Mouse (Mus musculus): ENCODE data around the gene Ptpn7. TPM values are rescaled to one million over a fixed set of nuclear protein-coding genes. Genes with fewer than 3 reads are reported as not detected.

The Ptpn7 gene
- polyA plus RNA-seq, 2 experiments: 9.4 to 12.4 TPM

- Histone ChIP-seq H3K36me3 (replicated peaks; ENCODE audit: control insufficient read depth, insufficient read depth, low read depth) (no peaks in the 10 kb centered on the region), H3K27me3 (ENCODE audit: control insufficient read depth, insufficient read depth, low read length) (peaks cover 15% of the 10 kb centered on the region), H3K27ac (no peak overlapping the region), H3K4me1 (replicated peaks; ENCODE audit: control insufficient read depth in 2 of 2, insufficient read depth in 2 of 2, low read length in 1 of 2) (no peaks in the 10 kb centered on the region), H3K4me2 (ENCODE audit: low read depth) (no peak overlapping the region), H3K9ac (replicated peaks) (no peak overlapping the region), H3K4me3 (ENCODE audit: insufficient read depth in 1 of 2, low read depth in 2 of 2, low read length in 2 of 2) (no peak overlapping the region), H3K9me3 (ENCODE audit: control insufficient read depth, low read length) (no peaks in the 10 kb centered on the region)
- TF ChIP-seq CTCF (IDR thresholded peaks at IDR 0.05; ENCODE audit: low read depth): no peak
- TF ChIP-seq EP300 (IDR thresholded peaks at IDR 0.05; ENCODE audit: low read depth): no peak
- WGBS (ENCODE audit: insufficient replicate concordance): 60% methylated on average over 10 of the region's 10 CpGs
- ATAC-seq (ENCODE audit: insufficient read depth): no peak
- DNase-seq (ENCODE audit: low read depth in 3 of 3, low spot score in 3 of 3): no peak
These were observed 42.9 kb upstream of the Ptpn7 start for GRCm38 (mm10) chr1:135089626-135090025.

- no peak overlapping the region for H3K27ac ChIP-seq
- no peaks in the 10 kb centered on the region for H3K9me3 ChIP-seq (ENCODE audit: control insufficient read depth, low read length)
- no peak overlapping the region for H3K4me3 ChIP-seq (ENCODE audit: insufficient read depth in 1 of 2, low read depth in 2 of 2, low read length in 2 of 2)
- 22% methylated on average over 3 of the region's 3 CpGs for WGBS (ENCODE audit: insufficient replicate concordance)
- peaks cover 3% of the 10 kb centered on the region for H3K27me3 ChIP-seq (ENCODE audit: control insufficient read depth, insufficient read depth, low read length)
- H3K4me1 ChIP-seq (replicated peaks; ENCODE audit: control insufficient read depth in 2 of 2, insufficient read depth in 2 of 2, low read length in 1 of 2): 0 out of 4 replicates have a peak, but pooled peaks cover 0 to 2% of the 10 kb centered on the region in 2 experiments
- no peak for ATAC-seq (ENCODE audit: insufficient read depth)
- no peak for DNase-seq (ENCODE audit: low read depth in 3 of 3, low spot score in 3 of 3)
- TF ChIP-seq EP300 (IDR thresholded peaks at IDR 0.05; ENCODE audit: low read depth) (no peak), CTCF (IDR thresholded peaks at IDR 0.05; ENCODE audit: low read depth) (no peak)
- no peak overlapping the region for H3K9ac ChIP-seq (replicated peaks)
- no peak overlapping the region for H3K4me2 ChIP-seq (ENCODE audit: low read depth)
- no peaks in the 10 kb centered on the region for H3K36me3 ChIP-seq (replicated peaks; ENCODE audit: control insufficient read depth, insufficient read depth, low read depth)
These were observed 41.6 kb upstream of the Ptpn7 start for GRCm38 (mm10) chr1:135090914-135091313.

GRCm38 (mm10) chr1:135094723-135095122 is 37.8 kb upstream of the Ptpn7 start:
- H3K4me3 ChIP-seq (ENCODE audit: insufficient read depth in 1 of 2, low read depth in 2 of 2, low read length in 2 of 2): no peak overlapping the region
- no peak overlapping the region for H3K27ac ChIP-seq
- no peaks in the 10 kb centered on the region for H3K9me3 ChIP-seq (ENCODE audit: control insufficient read depth, low read length)
- H3K36me3 ChIP-seq (replicated peaks; ENCODE audit: control insufficient read depth, insufficient read depth, low read depth): no peaks in the 10 kb centered on the region
- H3K27me3 ChIP-seq (ENCODE audit: control insufficient read depth, insufficient read depth, low read length): no peaks in the 10 kb centered on the region
- WGBS (ENCODE audit: insufficient replicate concordance): 39% methylated on average over 7 of the region's 7 CpGs
- no peak overlapping the region for H3K4me2 ChIP-seq (ENCODE audit: low read depth)
- no peak for ATAC-seq (ENCODE audit: insufficient read depth)
- 0 out of 4 replicates have a peak, but pooled peaks cover 0 to 2% of the 10 kb centered on the region in 2 experiments for H3K4me1 ChIP-seq (replicated peaks; ENCODE audit: control insufficient read depth in 2 of 2, insufficient read depth in 2 of 2, low read length in 1 of 2)
- TF ChIP-seq EP300 (IDR thresholded peaks at IDR 0.05; ENCODE audit: low read depth) (no peak), CTCF (IDR thresholded peaks at IDR 0.05; ENCODE audit: low read depth) (peak; percentile 21; the same call in 1 of the 2 replicates)
- DNase-seq (ENCODE audit: low read depth in 3 of 3, low spot score in 3 of 3): no peak
- H3K9ac ChIP-seq (replicated peaks): no peak overlapping the region

GRCm38 (mm10) chr1:135095189-135095588 is 37.3 kb upstream of the Ptpn7 start:
- no peak overlapping the region for H3K27ac ChIP-seq
- no peaks in the 10 kb centered on the region for H3K9me3 ChIP-seq (ENCODE audit: control insufficient read depth, low read length)
- H3K4me1 ChIP-seq (replicated peaks; ENCODE audit: control insufficient read depth in 2 of 2, insufficient read depth in 2 of 2, low read length in 1 of 2): 0 out of 4 replicates have a peak, but pooled peaks cover 0 to 2% of the 10 kb centered on the region in 2 experiments
- no peak for ATAC-seq (ENCODE audit: insufficient read depth)
- DNase-seq (ENCODE audit: low read depth in 3 of 3, low spot score in 3 of 3): no peak
- no peak overlapping the region for H3K4me2 ChIP-seq (ENCODE audit: low read depth)
- H3K27me3 ChIP-seq (ENCODE audit: control insufficient read depth, insufficient read depth, low read length): no peaks in the 10 kb centered on the region
- no peak overlapping the region for H3K9ac ChIP-seq (replicated peaks)
- H3K36me3 ChIP-seq (replicated peaks; ENCODE audit: control insufficient read depth, insufficient read depth, low read depth): no peaks in the 10 kb centered on the region
- WGBS (ENCODE audit: insufficient replicate concordance): 3% methylated on average over 7 of the region's 7 CpGs
- TF ChIP-seq EP300 (IDR thresholded peaks at IDR 0.05; ENCODE audit: low read depth) (no peak), CTCF (IDR thresholded peaks at IDR 0.05; ENCODE audit: low read depth) (no peak)
- H3K4me3 ChIP-seq (ENCODE audit: insufficient read depth in 1 of 2, low read depth in 2 of 2, low read length in 2 of 2): no peak overlapping the region

- H3K36me3 ChIP-seq (replicated peaks; ENCODE audit: control insufficient read depth, insufficient read depth, low read depth): no peaks in the 10 kb centered on the region
- WGBS (ENCODE audit: insufficient replicate concordance): 76% methylated on average over 11 of the region's 11 CpGs
- H3K9ac ChIP-seq (replicated peaks): no peak overlapping the region
These were observed 36.2 kb upstream of the Ptpn7 start for GRCm38 (mm10) chr1:135096312-135096711.

More at GRCm38 (mm10) chr1:135096312-135096711, 36.2 kb upstream of the Ptpn7 start:
- Histone ChIP-seq H3K4me2 (ENCODE audit: low read depth) (no peak overlapping the region), H3K4me3 (ENCODE audit: insufficient read depth in 1 of 2, low read depth in 2 of 2, low read length in 2 of 2) (no peak overlapping the region), H3K27me3 (ENCODE audit: control insufficient read depth, insufficient read depth, low read length) (no peaks in the 10 kb centered on the region; the same call in 1 of the 2 replicates), H3K27ac (no peak overlapping the region), H3K9me3 (ENCODE audit: control insufficient read depth, low read length) (no peaks in the 10 kb centered on the region), H3K4me1 (replicated peaks; ENCODE audit: control insufficient read depth in 2 of 2, insufficient read depth in 2 of 2, low read length in 1 of 2) (0 out of 4 replicates have a peak, but pooled peaks cover 0 to 2% of the 10 kb centered on the region in 2 experiments)
- no peak for DNase-seq (ENCODE audit: low read depth in 3 of 3, low spot score in 3 of 3)
- TF ChIP-seq CTCF (IDR thresholded peaks at IDR 0.05; ENCODE audit: low read depth) (no peak), EP300 (IDR thresholded peaks at IDR 0.05; ENCODE audit: low read depth) (no peak)
- ATAC-seq (ENCODE audit: insufficient read depth): no peak
